Mouse (Mus musculus) heart, adult 2 months (tissue): Measurements from ENCODE around the gene Akr1a1. TPM values are rescaled to one million over a fixed set of nuclear protein-coding genes. Genes with fewer than 3 reads are reported as not detected.
A peak's percentile ranks its signal among the peaks of the same experiment; 100 is the strongest.
"Not testable (repeated sequence)": the region's sequence is repeated elsewhere in the genome, so short reads cannot be mapped to it uniquely, and the experiment has no call there.

Source experiments
- DNase-seq, 2 experiments: peaks; one replicate each; pipeline ENCODE4 v3.0.0; 2021
- H3K27ac ChIP-seq: fragments of 200-600 bp; 2 replicates; pipeline ENCODE4 v1.8.1; 2022
- H3K27me3 ChIP-seq: fragments of 200-500 bp; 2 replicates; pipeline ENCODE4 v1.6.1; 2012; ENCODE audit warnings: mild to moderate bottlenecking, low read length, inconsistent platforms, mixed read lengths; ENCODE audit not compliant: control insufficient read depth, insufficient read depth
- H3K36me3 ChIP-seq: fragments of 200-500 bp; 2 replicates; pipeline ENCODE4 v1.6.1; 2012; ENCODE audit warnings: low read length, inconsistent platforms; ENCODE audit not compliant: control insufficient read depth, insufficient read depth
- H3K4me1 ChIP-seq: fragments of 200-500 bp; 2 replicates; pipeline ENCODE4 v1.6.1; 2011; ENCODE audit warnings: low read length; ENCODE audit not compliant: control insufficient read depth, insufficient read depth
- H3K4me3 ChIP-seq: fragments of 200-600 bp; 2 replicates; pipeline ENCODE4 v1.8.1; 2022
- H3K79me2 ChIP-seq: fragments of 200-500 bp; replicated peaks from 2 replicates; pipeline ENCODE4 v1.6.1; 2012; ENCODE audit warnings: mild to moderate bottlenecking, inconsistent platforms, low read length, moderate library complexity, mixed read lengths; ENCODE audit not compliant: control insufficient read depth, insufficient read depth
- H3K9ac ChIP-seq: fragments of 200-500 bp; 2 replicates; pipeline ENCODE4 v1.6.1; 2012; ENCODE audit warnings: low read depth, mild to moderate bottlenecking, control low read depth, inconsistent platforms, low read length, mixed read lengths
- CTCF ChIP-seq: fragments of 200-600 bp; IDR thresholded peaks from 2 replicates; pipeline ENCODE4 v1.8.1; 2022; ENCODE audit warnings: antibody characterized with exemption, mild to moderate bottlenecking, moderate library complexity
- EP300 ChIP-seq: fragments of 200-500 bp; IDR thresholded peaks from 2 replicates; pipeline ENCODE4 v1.6.1; 2011; ENCODE audit warnings: low read depth, low read length, control low read depth; ENCODE audit not compliant: insufficient read depth
- POLR2A ChIP-seq: fragments of 200-500 bp; IDR thresholded peaks from 2 replicates; pipeline ENCODE4 v1.6.1; 2011; ENCODE audit warnings: mild to moderate bottlenecking, low read depth, low read length, control low read depth; ENCODE audit not compliant: insufficient read depth
- WGBS: fragments of 180-500 bp; shearing (Covaris S2); methylation state at CpG from one replicate; pipeline ENCODE4 v1.1.7; 2018; 5-methylcytosine and 5-hydroxymethylcytosine counted together
- intact Hi-C: fragments of 180-260 bp; cut with DNase I; formaldehyde crosslinking; loops from one replicate; pipeline ENCODE4 v1.15.1; 2025
- polyA plus RNA-seq: library from polyadenylated mRNA; depleted of rRNA; stranded (reverse); fragments of >200 nt; gene quantifications from 2 replicates; pipeline ENCODE4 v1.2.3, GENCODE M21; 2012
- total RNA-seq, 2 experiments: library from RNA; stranded (reverse); gene quantifications; 2 replicates each; pipeline ENCODE4 v1.2.3; 2021

Gene Akr1a1
- total and polyA plus RNA-seq, 3 experiments, result 247 to 289 (median 281) TPM

GRCm38 (mm10) chr4:116668145-116668544 lies 16.7 kb upstream of the Akr1a1 start:
- TF ChIP-seq POLR2A (no peak), CTCF (no peak), EP300 (no peak)
- intact Hi-C loops, result no loop called here
- H3K27me3 ChIP-seq, result no peaks in the 10 kb centered on the region
- no peaks in the 10 kb centered on the region for H3K36me3 ChIP-seq
- WGBS, result 28% methylated on average over 3 of the region's 3 CpGs
- no peaks in the 10 kb centered on the region for H3K79me2 ChIP-seq
- DNase-seq, result peak in 1 of 2 experiments; percentile 40
- H3K4me1 ChIP-seq, result no peaks in the 10 kb centered on the region
- H3K27ac ChIP-seq, result no peak overlapping the region
- H3K9ac ChIP-seq, result no peak overlapping the region
- H3K4me3 ChIP-seq, result no peak overlapping the region

- 36% methylated on average over 4 of the region's 4 CpGs for WGBS
- Histone ChIP-seq H3K27ac (no peak overlapping the region), H3K27me3 (no peaks in the 10 kb centered on the region), H3K4me1 (no peaks in the 10 kb centered on the region), H3K36me3 (no peaks in the 10 kb centered on the region), H3K4me3 (no peak overlapping the region), H3K79me2 (no peaks in the 10 kb centered on the region), H3K9ac (no peak overlapping the region)
- intact Hi-C loops, result no loop called here
- TF ChIP-seq EP300 (no peak), CTCF (no peak), POLR2A (no peak)
- no peak for DNase-seq
Observed at GRCm38 (mm10) chr4:116666625-116667024, 15.1 kb upstream of the Akr1a1 start.

- no peaks in the 10 kb centered on the region for H3K4me1 ChIP-seq
- H3K27ac ChIP-seq, result no peak overlapping the region
- no peak overlapping the region for H3K4me3 ChIP-seq
- 100% methylated on average over 1 of the region's 1 CpGs for WGBS
- DNase-seq, result no peak
- H3K27me3 ChIP-seq, result no peaks in the 10 kb centered on the region
- H3K79me2 ChIP-seq, result no peaks in the 10 kb centered on the region
- H3K9ac ChIP-seq, result no peak overlapping the region
- intact Hi-C loops, result no loop called here
- H3K36me3 ChIP-seq, result no peaks in the 10 kb centered on the region
- TF ChIP-seq CTCF (no peak), POLR2A (no peak), EP300 (no peak)
Observed at GRCm38 (mm10) chr4:116661998-116662397, 10.5 kb upstream of the Akr1a1 start.

DNA sequence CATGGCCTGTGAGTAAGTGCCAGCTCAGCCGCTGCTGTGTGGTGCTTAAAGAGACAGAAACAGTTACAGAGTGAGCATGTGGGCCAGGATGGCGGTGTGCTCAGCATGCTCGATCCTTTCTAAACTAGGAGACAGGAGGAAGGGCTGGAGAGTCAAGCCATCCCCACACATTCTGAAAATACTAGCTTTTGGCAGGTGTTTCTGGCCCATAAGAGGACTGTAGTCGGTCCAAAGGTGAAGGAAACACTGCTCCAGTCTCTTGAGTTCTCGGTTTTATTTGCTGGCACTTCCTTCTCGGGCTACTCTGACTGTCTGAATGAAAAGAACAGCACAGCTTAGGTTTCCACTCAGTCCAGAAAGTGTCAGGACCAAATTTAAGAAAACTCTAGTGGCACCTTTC lies 9.3 kb upstream of the Akr1a1 start:
- Histone ChIP-seq H3K9ac (no peak overlapping the region), H3K27me3 (no peaks in the 10 kb centered on the region), H3K27ac (no peak overlapping the region), H3K79me2 (no peaks in the 10 kb centered on the region), H3K4me1 (no peaks in the 10 kb centered on the region), H3K4me3 (no peak overlapping the region), H3K36me3 (no peaks in the 10 kb centered on the region)
- intact Hi-C loops, result no loop called here
- TF ChIP-seq EP300 (no peak), POLR2A (no peak), CTCF (no peak)
- WGBS, result 73% methylated on average over 6 of the region's 6 CpGs
- DNase-seq, result no peak

DNA sequence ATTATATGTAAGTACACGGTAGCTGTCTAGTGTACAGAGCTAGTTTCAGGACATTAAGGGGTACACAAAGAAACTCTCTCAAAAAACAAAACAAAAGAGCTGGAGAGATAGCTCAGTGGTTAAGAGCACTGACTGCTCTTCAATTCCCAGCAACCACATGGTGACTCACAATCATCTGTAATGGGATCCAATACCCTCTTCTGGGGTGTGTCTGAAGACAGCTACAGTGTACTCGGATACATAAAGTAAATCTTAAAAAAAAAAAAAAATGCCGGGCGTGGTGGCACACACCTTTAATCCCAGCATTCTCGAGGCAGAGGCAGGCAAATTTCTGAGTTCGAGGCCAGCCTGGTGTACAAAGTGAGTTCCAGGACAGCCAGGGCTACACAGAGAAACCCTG lies 8.4 kb upstream of the Akr1a1 start:
- H3K9ac ChIP-seq, H3K4me1 ChIP-seq, H3K79me2 ChIP-seq, H3K36me3 ChIP-seq, H3K27ac ChIP-seq, DNase-seq, H3K4me3 ChIP-seq, H3K27me3 ChIP-seq, intact Hi-C loops: not testable (repeated sequence)
- 78% methylated on average over 6 of the region's 6 CpGs for WGBS

DNA sequence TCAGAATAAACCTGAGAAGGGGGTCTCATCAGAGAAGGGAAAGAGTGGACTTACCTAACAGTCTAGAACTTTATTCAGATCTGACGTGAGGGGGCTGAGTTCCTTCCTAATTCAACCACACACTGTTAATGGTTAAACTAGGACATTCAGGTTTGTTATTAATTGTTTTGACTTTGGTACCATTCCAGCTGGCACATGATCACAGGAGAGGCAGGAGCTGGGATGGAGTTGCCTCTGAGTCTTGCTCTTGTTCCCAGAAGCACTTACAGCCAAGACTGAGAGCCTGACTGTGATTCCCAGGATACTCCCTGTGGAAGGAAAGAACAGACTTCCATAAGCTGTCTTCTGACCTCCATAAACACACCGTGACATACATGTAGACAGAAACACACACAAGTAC lies 8.0 kb upstream of the Akr1a1 start:
- H3K4me3 ChIP-seq, result no peak overlapping the region
- no peaks in the 10 kb centered on the region; the same call in 1 of the 2 replicates for H3K36me3 ChIP-seq
- TF ChIP-seq EP300 (no peak), POLR2A (no peak), CTCF (no peak)
- intact Hi-C loops, result no loop called here
- no peak overlapping the region for H3K9ac ChIP-seq
- H3K27ac ChIP-seq, result no peak overlapping the region
- H3K27me3 ChIP-seq, result no peaks in the 10 kb centered on the region
- WGBS, result 34% methylated on average over 2 of the region's 2 CpGs
- no peak for DNase-seq
- no peaks in the 10 kb centered on the region for H3K79me2 ChIP-seq
- peaks cover 2% of the 10 kb centered on the region for H3K4me1 ChIP-seq

DNA sequence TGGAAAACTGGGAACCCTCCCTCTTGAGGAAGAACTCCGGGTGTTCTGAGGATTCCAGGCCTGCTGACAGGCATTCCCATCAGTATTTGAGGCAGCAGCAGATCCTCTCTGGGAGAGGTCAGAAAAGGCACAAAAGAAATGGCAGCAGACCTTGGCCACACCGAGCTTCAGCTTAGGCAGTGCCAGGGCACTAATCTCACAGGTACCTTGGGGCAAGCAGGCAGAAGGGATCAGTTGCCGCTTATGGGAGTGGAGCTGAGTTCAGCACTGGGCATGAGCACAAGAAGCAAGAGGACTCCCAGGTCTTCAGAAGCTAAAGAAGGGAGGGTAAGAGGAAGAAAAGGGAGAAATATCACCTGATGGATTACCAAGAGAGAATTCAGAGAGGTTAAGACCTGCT lies 6.5 kb upstream of the Akr1a1 start:
- DNase-seq, result no peak
- no peak overlapping the region for H3K9ac ChIP-seq
- no peak overlapping the region for H3K4me3 ChIP-seq
- H3K27ac ChIP-seq, result no peak overlapping the region
- intact Hi-C loops, result no loop called here
- TF ChIP-seq CTCF (no peak), POLR2A (no peak), EP300 (no peak)
- H3K27me3 ChIP-seq, result no peaks in the 10 kb centered on the region
- peaks cover 2% of the 10 kb centered on the region for H3K4me1 ChIP-seq
- H3K79me2 ChIP-seq, result no peaks in the 10 kb centered on the region
- no peaks in the 10 kb centered on the region; the same call in 1 of the 2 replicates for H3K36me3 ChIP-seq
- 58% methylated on average over 3 of the region's 3 CpGs for WGBS
